Mouse (Mus musculus) small intestine, adult 2 months (tissue): ENCODE measurements around the gene Map2k4.

ENCODE experiments used
- CTCF ChIP-seq: fragments of 200-500 bp; IDR thresholded peaks from 2 replicates; pipeline ENCODE4 v1.5.1; 2012; ENCODE audit warnings: low read depth, mild to moderate bottlenecking, control low read depth, inconsistent platforms, low read length, moderate library complexity, mixed read lengths; ENCODE audit not compliant: insufficient replicate concordance, insufficient read length; ENCODE audit errors: extremely low read depth
- POLR2A ChIP-seq: fragments of 200-500 bp; IDR thresholded peaks from 2 replicates; pipeline ENCODE4 v1.6.1; 2012; ENCODE audit warnings: low read depth, mild to moderate bottlenecking, control low read depth, inconsistent platforms, low read length, moderate library complexity

- no peak for TF ChIP-seq CTCF
- TF ChIP-seq POLR2A: no peak
Observed at GRCm38 (mm10) chr11:65734656-65735055, 53.4 kb downstream of the Map2k4 start.
